Mouse (Mus musculus): ENCODE results near the gene Klrb1f.
A peak's percentile ranks its signal among the peaks of the same experiment; 100 is the strongest.
"Not testable (repeated sequence)": the region's sequence is repeated elsewhere in the genome, so short reads cannot be mapped to it uniquely, and the experiment has no call there.

Gene Klrb1f

GRCm38 (mm10) chr6:129049596-129050251 lies 4.0 kb downstream of the Klrb1f start:
- DNase-seq = peak in 1 of 2 experiments; percentile 16

DNA sequence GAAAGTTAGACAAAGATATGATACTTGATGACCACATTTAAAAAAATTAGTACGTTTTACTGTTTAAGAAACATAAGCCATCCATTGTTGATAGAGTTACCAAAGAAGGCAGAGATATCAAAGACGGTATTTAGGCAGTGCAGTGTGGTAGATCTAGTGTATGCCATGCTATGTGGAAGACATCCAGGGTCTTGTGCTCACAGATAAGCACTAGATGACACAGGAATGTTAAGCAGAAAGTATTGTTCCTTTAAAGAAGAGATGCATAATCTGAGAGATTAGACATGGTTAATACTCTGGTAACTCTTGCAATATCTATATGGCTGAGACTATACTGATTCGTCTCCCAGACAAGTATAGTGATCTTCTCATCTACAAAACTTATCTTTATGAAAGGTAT lies 5.4 kb downstream of the Klrb1f start:
- no peak for DNase-seq

- DNase-seq = no peak
Measured at GRCm38 (mm10) chr6:129051731-129052130, 6.0 kb downstream of the Klrb1f start.

DNA sequence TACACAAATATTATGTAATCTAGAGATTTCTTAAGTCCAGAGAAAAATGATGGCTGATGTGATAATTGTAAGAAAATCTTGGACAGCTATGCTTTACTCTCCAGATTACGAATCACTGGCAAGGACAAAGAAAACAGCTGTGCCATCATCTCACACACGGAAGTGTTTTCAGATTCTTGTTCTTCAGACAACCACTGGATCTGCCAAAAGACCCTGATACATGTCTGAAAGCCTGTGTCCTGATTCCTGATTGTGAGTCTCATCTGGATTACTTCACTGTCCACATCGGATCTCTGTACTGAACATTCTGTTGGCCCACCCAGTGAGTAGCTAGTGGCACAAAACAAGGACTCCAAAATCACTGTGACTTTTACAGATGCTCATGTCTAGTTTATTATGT lies 10.5 kb downstream of the Klrb1f start:
- no peak for DNase-seq

GRCm38 (mm10) chr6:129058013-129058412 lies 12.3 kb downstream of the Klrb1f start:
- no peak for DNase-seq

DNA sequence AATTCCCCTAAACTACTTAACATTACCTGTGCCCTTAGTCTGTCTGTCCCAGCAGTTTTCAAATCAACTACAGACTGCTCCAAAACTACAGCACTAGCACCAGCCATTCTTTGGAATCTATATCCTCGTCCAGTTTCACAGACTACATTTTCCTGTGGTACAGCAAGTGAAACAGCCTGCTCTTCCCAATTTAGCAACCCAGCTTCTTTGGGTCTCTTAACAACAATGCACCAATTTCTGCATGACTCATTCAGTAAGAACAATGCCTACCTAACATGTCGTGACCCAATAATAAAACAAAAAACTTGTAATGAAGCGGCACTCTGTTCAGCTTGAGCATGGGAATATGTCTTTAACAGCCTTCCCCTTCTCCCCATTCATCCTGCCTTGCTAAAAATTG lies 19.7 kb downstream of the Klrb1f start:
- DNase-seq = no peak

DNA sequence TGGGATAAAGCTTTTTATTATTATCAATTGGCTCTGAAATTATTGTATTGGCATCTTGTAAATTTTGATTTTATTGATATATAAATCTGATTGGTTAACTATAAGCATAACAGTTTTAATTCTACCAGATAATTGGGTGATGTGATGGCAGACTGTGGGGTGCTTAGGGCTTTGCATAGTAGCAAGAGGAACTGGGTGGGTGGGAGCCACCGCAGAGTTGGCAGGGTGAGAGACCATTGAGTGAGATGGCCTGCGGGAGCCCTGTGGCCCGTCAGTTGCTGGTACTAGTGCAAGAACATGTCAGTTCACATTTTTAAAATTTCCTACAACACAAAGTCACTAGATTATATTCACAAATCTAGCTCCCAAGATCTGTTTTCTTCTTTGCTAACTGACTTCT lies 20.2 kb downstream of the Klrb1f start:
- no peak for DNase-seq

DNA sequence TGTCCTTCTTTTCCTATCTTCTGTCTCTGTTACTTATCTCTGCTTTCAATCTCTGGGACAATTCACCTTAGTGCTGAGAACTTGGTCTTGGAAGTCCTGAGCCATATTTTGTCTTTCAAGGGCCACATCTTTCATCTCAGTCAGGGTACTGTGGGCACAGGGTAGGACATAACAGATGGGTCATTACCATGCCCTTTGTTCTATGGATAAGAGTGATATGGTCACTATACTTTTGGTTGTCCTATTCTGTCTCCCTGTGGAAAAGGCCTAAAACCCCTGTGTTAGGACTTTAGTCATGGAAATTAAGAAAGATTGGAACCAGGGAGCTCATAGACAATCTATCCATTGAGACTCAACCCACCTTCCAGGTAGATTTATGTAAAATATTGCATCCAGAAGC lies 20.8 kb downstream of the Klrb1f start:
- no peak for DNase-seq

DNA sequence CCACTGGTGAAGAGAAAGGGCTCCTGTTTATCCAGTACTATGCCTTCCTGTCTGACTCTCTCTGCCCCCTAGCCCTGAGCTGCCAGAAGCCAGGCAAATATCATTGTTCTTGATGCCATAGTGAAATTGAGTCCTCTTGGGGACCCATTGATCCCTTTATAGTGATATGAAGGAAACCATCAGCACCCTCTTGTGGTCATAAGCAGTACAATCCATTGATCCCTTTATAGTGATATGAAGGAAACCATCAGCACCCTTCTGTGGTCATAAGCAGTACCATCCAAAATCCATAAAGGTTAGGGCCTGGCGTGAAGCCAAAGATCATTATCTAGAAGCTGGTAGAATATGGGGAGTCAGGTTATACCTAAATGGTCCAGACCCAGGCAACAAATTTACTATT lies 21.3 kb downstream of the Klrb1f start:
- DNase-seq = peak; percentile 76 to 78

DNA sequence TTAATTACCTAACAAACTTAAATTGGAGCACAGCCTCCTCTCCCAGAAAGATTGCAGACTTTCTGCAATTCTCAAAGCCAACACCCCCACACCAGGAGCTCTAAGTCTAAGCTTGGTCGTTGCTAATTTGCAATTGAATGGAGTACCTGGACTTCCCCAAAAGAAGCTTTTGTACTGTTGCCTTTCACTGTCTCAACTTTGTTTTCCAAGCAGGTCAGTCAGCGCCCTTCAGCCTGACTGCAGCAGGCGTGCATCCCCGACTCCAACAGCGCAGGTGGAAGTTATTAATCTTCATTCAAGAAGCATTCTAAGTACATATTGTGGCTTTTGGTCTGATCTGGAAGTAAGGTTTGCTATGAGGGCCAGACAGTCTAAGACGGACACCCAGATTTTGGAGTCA lies 39.4 kb downstream of the Klrb1f start:
- no peak for DNase-seq

GRCm38 (mm10) chr6:129086031-129086430 lies 40.3 kb downstream of the Klrb1f start:
- DNase-seq = not testable (repeated sequence)

- DNase-seq = no peak
Measured at GRCm38 (mm10) chr6:129088161-129088560, 42.5 kb downstream of the Klrb1f start.

- DNase-seq = peak; percentile 67 to 76
Measured at GRCm38 (mm10) chr6:129088596-129088995, 42.9 kb downstream of the Klrb1f start.

- peak; percentile 40 to 44 for DNase-seq
Measured at GRCm38 (mm10) chr6:129095166-129095565, 49.5 kb downstream of the Klrb1f start.

GRCm38 (mm10) chr6:129097929-129098328 lies 52.2 kb downstream of the Klrb1f start:
- no peak for DNase-seq

DNA sequence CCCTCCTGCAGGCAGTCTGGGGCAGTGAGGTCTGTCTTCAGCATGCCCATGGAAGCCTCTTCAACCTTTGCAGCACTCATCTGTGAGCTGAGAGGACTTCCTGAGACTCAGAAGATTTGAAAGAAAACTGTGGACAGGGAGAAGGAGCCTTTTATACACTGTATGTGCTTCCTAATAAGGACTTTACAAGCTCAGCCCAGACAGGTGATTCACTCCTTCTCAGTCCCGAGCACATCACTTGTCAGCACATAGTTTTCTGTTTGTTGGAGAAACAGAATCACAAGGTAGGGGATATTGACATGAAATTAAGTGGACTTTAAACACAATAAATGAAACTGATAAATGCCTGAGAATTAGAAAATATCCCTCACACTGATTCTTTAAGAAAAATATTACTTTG lies 55.1 kb downstream of the Klrb1f start, which contains the start of gene Clec2e:
TSS of gene Clec2e (minus strand) at position 120 of the 400 bp plus-strand sequence.
- not testable (repeated sequence) for DNase-seq

- no peak for DNase-seq
Measured at GRCm38 (mm10) chr6:129101604-129102003, 55.9 kb downstream of the Klrb1f start.

GRCm38 (mm10) chr6:129102858-129103555 lies 57.3 kb downstream of the Klrb1f start:
- no peak for DNase-seq

Measured in B cell, adult 2 months (primary cell).